Mouse (Mus musculus): Measurements from ENCODE around the gene Col16a1.

The Col16a1 gene

GRCm38 (mm10) chr4:130131448-130132105 is 83.9 kb downstream of the Col16a1 start:
- DNase-seq = no peak

DNA sequence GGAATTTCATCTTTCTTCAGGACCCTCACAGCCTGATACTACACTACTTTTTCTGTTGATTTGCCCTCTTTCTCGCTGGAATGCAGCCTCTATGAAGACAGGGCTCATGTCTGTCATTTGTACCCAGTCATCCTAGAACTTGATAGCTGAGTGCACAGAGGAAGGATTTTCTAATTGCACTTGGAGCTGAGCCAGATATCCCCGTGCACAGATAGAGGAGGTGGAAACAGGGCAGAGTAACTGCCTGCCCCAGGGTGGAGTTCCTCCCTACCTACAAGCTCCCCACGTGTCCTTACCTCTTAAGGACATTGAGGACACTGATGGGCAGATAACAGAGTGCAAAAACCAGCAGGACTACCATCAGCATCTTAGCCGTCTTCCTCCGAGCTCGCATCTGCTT is 85.8 kb downstream of the Col16a1 start:
- DNase-seq = no peak

- DNase-seq = peak; percentile 51
These were observed 91.0 kb downstream of the Col16a1 start for GRCm38 (mm10) chr4:130138441-130139213.

DNA sequence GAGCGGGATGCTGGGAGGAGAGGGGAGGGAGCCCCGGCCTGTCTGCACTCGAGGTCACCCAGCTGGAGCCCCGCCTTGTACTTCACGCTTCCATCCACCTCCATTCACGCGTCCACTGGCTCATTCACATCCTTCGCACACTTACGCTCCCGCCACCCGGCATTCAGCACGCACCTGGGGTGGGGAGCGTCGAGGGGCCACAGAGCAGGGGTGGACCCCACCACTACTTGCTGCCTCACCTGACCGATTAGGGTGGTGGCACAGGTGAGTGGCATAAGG is 91.5 kb downstream of the Col16a1 start, which contains the start of gene Hcrtr1:
Hcrtr1 (minus strand) TSS at position 146 of the 279 bp plus-strand sequence.
- DNase-seq = no peak

DNA sequence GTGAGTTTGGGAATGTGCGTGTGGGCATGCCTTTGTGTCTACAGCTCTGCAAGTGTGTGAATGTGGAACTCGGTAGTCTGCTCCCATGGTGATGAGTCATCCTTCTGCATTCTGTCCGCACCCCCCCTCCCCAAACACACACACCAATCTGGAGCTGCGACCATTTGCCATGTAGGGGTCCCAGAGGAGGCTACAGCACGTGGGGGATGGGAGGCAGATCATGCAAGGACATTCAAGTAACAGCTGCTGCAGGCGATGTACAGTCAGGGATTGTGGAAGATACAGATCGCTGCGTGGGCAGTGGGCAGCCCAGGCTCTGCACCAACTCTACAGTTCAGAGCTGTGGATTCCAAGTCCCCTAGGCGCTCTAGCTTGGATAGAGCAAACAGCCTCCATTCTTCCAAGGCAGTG is 93.4 kb downstream of the Col16a1 start:
- peak; percentile 62 for DNase-seq

DNA sequence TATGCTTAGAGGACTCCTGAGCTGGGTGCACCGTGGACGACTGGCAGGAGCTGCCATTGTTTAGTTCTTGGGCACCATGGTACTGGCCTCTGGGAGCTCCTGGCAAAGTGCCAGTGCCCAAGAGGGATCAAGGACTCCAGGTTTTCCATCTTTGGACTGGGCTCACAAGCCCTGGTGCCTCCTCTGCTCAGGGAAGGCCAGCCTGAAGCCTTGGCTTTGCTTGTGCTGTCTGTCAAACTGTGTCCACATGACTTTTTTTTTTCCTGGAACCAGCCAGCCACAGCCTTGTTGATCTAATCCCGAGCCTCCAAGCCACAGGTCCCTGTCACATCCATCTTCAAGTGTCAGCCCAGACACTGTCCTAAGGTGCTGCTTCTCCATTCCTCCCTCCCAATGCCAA is 94.1 kb downstream of the Col16a1 start:
- DNase-seq = no peak

DNA sequence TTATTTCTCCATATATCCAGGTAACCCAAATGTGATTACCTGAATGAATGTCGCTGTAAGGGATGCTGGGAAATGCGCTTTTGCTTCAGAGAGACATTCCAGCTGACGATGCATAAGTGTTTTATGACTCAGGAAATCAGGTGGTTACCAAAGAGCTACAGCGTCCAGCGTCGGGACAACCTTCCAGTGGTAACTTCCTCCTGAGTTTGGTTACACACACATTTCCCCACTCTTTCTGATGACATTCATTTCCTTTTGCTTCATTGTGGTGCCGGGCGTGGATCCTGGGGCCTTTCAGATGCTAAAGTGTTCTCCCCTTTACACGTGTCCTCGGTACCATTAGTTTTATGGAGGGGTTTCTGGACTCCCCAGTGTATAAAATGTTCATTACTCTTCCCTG is 100.8 kb downstream of the Col16a1 start:
- no peak for DNase-seq

All from right cerebral cortex, adult 18-20 months (tissue).